Mouse (Mus musculus): Measurements from ENCODE around the gene Met.

Gene Met

DNA sequence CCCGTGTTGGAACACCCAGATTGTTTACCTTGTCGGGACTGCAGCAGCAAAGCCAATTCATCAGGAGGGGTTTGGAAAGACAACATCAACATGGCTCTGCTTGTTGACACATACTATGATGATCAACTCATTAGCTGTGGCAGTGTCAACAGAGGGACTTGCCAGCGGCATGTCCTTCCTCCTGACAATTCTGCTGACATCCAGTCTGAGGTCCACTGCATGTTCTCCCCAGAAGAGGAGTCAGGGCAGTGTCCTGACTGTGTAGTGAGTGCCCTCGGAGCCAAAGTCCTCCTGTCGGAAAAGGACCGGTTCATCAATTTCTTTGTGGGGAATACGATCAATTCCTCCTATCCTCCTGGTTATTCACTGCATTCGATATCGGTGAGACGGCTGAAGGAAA is 27.9 kb downstream of the Met start:
- DNase-seq (ENCODE audit: inconsistent ontology term) = no peak

DNA sequence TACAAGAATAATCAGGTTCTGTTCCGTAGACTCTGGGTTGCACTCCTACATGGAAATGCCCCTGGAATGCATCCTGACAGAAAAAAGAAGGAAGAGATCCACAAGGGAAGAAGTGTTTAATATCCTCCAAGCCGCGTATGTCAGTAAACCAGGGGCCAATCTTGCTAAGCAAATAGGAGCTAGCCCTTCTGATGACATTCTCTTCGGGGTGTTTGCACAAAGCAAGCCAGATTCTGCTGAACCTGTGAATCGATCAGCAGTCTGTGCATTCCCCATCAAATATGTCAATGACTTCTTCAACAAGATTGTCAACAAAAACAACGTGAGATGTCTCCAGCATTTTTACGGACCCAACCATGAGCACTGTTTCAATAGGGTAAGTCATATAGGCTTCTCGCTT is 28.5 kb downstream of the Met start:
- DNase-seq (ENCODE audit: inconsistent ontology term) = no peak

DNA sequence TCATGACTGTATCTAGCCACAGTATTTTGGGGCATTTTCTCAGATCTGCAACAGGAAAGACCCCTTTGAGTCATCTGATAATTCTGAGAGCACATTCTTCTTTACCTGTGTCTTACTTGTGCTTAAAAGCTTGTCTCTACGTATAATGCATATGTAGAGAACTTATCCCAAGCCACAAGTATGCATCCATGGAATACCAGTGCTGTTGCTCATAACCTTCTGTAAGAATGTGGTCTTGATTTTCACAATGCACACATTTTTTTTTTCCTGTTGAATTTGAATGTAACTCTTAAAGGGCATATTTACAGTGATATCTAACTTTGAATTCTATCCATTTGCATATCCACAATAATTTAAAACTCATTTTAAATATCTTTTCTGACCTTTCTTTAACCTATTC is 31.8 kb downstream of the Met start:
- peak; percentile 17 for DNase-seq (ENCODE audit: inconsistent ontology term)

DNA sequence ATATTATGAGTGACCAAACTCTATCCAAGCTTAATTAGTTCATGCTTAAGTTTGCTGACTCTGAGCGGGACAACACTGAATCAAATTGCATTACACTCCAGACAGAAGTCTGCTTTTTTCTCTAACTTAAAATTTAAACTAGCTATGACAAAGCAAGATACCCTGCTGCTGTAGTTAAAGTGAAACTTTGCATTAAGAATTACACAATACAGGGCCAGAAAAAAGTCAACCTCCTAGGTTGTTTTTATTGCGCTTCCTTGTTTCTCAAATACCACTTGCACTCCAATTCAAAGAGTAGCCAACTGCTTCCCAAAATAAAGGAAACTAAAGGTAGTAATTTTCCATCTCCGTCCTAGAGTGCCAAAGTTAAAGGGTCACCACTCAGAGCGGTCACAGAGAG is 33.8 kb downstream of the Met start:
- DNase-seq (ENCODE audit: inconsistent ontology term) = no peak

DNA sequence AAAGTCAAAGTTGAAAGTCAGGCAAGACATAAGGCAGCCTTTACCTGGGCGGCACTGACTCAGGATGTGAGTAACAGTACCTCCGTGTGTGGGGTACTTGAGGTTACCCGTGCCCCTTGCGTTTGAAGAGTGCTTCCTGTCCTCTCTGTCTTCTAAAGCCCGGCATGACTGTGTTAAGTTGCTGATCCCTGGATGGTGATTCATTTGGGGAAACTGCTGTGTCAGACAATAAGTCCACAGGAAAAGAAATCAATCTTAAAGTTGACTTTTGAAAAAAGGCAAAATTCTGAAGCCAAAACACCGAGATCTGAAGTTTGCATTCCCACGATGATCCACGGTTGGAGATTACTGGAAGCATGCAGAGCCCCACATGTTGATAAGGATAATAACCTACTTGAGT is 35.2 kb downstream of the Met start:
- DNase-seq (ENCODE audit: inconsistent ontology term) = no peak

DNA sequence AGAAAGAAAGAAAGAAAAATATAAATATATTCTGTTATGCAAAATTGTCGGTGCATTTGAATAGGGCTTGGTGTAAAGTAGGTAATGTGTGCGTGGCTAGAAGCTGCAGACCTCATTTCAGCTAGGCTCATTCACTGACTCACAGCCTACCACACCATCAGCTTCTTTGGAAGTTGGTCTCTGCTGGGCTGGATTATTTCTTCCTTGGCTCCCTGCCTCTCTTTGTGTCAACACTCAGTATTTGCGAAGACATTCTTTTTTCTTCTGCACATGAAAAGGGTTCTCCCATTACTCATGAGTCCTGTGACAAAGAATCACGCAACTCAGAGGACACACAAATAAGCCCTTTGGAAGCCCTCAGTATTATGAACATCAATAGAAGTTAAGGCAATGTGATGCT is 37.8 kb downstream of the Met start:
- peak; percentile 82 for DNase-seq (ENCODE audit: inconsistent ontology term)

DNA sequence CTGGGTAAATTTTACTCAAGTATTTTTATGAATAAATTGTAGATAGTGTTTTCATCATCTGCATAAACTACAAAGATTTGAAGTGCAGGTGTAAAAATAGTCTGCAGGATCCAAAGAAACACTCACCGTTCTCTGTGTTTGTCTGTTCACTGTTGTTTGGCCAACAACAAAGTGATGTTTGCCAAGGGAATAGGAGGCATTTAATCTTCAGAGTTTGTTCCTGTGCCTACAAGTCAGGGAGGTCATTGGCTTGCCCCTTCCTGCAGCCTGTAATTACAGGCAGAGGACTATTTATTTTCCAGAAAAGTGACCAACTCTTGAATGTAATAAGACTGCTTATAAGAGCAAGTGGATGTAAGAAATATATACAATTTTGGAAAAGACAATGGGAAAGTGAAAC is 38.7 kb downstream of the Met start:
- no peak for DNase-seq (ENCODE audit: inconsistent ontology term)

DNA sequence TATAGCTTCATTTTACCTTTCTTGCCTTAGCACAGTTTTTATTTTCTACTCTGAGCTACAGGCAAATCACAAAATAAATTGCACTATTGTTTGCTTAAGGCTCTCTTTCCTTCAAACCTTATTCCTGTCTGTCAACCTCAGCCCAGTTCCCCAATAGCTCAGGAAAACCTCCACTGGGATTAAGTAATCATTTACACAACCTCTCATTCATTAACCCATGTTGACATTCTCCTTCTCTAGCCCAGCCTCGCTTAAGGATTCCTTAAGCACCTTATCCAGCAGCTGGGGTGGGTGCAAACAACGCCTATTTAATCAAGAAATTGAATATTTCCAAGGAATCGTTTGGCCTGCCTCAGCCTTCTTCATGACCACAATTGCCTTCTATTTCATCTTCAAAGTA is 40.1 kb downstream of the Met start:
- no peak for DNase-seq (ENCODE audit: inconsistent ontology term)

DNA sequence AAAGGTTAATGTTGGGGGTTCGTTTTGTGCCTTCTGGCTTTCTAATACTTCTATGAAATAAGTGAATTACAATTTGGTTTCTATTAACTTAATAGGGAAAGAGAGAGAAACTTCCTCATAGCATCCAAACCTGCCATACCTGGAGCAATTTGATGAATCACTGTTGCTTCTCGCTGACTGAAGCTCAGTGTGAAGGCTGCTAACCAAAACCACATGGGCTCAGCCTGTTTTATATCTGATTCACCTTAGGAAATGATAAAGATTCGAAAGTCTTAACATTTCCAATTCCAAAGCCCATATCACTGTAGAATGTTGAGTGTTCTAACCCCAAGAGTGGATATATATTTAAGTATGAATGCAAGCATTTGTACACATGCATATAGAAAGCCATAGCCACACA is 41.9 kb downstream of the Met start:
- no peak for DNase-seq (ENCODE audit: inconsistent ontology term)

DNA sequence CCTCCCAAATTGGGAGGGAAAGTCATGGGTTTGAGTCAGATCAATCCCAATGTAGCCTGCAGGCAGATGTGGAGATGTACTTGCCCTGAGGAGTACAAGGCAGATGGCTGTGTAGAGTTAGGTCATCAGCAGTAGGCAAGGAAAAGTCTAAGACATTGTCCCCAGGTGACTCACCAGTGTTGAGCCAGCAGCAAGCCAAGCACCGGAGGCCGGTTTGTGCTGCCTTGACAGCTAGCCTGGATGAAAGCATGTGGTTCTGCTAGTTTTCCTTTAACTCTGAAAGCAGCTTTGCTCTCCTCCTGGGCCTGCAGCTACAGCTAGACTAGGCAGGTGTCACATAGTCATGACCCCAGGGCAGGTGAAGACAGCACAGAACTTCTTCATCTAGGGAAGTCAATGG is 43.2 kb downstream of the Met start:
- DNase-seq (ENCODE audit: inconsistent ontology term) = no peak

DNA sequence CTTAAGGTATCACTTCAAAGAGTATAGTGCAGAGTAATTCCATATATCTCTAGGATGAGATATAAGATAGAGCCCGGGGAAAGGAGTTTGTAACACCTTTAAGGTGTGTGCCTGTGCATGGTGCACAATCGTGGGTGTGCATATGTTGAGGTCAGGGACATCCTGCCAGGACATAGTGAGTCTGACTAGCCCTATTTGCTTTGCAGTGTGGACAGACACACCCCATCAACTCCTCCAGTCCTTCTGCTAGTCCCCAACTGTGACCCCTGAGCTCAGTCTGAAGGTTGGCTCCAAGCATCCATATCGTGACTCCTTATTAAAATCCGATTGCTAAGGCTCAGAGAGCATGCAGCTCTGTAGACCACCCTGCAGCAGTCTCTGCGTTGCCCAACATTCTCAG is 44.6 kb downstream of the Met start:
- no peak for DNase-seq (ENCODE audit: inconsistent ontology term)

DNA sequence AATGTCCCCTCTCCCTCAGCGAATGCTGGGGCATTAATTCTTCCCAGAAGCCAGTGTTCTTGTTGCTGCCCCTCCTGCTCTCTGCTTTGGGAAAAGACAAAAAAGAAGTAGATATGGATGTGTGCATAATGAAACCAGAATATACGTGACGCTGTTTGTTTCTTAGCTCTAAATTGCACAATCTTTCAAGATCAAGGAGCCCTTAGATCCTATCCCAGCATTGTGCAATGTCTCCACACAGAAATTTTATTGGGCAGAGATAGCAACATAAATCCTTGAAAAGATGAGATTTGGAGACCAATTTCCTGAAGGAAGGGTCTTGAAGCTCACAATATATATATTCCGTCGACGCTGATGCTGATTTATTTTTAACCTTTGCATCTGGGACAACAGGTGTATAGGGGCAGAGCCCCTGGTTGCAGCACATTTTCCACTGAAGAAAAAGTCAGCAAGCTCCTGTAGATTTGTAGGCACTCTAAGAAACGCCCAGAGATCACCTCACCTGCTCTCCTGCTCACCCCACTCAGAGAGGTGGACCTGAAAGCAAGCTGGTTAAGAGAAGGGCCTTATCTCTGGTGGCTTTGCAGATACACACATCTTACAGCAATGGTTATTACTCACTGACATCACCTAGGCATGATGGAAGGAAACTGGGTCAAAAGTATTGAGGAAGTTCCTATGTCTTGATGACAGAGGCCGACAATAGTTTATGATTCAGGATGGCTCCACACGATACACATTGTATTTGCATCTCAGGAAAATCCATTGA is 45.2 kb downstream of the Met start:
- no peak for DNase-seq (ENCODE audit: inconsistent ontology term)

DNA sequence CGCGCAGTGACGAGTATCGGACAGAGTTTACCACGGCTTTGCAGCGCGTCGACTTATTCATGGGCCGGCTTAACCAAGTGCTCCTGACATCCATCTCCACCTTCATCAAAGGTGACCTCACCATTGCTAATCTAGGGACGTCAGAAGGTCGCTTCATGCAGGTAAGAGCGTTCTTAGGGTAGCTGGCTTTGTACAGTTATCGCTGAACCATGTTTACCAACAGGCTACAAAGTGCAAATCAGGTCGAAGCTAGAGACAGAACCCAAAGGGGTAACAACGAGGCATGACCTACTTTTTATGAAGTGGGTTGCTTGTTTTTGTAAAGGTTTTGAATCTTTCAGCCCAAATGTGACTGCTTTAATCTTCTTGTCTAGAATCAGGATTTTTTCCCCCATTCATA is 49.8 kb downstream of the Met start:
- DNase-seq (ENCODE audit: inconsistent ontology term) = no peak

DNA sequence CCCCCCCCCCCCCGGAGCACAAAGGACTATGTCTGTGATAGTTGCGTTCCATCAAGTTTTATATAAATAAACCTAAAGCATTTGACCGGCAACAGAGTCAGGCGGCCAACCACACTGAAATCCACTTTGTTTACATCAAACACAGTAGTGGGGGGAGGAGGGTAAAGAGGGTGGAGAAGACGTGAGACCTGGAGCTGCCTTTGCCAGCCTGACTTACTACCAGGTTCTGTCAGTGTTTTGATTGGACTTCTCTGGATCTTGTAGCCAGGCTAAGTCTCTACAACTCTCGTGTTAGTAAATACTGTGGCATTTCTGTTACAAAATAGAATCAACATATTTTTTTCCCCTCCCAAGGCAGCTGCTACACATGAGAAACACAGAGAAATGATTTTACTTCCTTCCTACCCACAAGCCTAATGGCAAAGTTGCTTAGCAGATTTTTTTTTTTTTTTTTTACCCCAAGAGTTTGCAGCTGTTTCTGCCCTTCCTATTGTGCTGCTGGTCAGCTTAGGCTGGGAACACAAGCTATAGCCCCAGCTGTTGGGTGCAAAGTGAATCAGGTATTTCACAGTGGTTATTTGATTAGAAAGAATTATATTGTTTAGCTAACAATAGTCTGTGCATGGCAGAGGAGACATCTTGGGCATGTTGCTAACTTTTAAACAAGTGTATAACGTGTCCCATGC is 52.3 kb downstream of the Met start:
- no peak for DNase-seq (ENCODE audit: inconsistent ontology term)

DNA sequence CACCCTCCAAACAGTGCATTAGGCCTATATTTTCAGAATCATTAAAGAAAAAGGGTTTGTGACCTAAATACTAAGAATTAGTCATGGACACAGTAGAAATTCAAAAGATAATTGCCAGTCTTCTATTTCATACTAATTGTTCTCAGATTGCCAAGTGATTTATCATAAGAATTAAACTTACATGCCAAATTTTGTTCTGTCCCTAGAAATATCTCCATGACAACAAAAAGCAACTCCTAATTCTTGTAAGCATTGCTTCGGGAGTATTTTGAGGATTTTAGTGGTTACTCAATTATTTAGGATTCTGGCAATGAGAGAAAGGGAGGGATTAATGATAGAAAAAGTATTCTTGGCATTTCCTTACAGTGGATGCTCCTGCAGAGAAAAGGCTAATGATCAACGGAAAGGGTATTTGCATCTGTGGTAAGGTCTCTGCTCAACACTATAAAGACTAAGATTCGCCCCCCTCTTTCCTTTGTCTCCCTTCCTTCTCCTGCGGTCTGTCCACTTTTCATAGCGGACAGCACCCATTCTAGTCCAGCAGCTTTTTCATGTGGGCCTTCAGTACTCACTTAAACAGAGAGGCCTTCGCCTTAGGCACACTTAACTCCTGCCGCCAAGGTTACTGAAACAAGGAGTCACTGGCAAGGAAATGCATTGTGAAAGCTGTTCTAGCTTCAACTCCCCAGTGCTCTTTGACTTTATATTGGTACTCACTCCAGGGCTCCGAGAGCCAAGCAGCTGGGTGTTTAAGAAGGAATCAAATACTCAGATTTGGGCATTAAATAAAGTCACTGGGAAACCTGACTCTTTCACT is 58.5 kb downstream of the Met start:
- DNase-seq (ENCODE audit: inconsistent ontology term) = peak; percentile 97

DNA sequence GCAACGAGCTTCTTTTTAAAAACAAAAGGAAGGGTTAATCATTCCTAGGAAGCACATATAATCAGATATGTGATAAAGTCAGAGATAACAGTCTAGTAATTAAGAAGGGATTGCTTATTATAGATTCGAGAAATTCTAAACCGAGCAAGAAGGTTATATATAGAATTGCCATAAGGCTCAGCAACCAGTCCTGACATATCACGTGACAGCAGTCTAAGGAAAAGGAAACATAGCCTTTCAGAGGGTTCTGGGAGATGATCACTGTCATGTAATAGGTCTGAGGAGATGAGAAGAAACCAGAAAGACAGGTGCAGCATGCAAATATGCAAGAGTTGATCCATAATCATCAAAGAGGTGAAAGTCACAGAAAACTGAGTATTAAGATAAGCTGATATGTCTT is 59.3 kb downstream of the Met start:
- no peak for DNase-seq (ENCODE audit: inconsistent ontology term)

DNA sequence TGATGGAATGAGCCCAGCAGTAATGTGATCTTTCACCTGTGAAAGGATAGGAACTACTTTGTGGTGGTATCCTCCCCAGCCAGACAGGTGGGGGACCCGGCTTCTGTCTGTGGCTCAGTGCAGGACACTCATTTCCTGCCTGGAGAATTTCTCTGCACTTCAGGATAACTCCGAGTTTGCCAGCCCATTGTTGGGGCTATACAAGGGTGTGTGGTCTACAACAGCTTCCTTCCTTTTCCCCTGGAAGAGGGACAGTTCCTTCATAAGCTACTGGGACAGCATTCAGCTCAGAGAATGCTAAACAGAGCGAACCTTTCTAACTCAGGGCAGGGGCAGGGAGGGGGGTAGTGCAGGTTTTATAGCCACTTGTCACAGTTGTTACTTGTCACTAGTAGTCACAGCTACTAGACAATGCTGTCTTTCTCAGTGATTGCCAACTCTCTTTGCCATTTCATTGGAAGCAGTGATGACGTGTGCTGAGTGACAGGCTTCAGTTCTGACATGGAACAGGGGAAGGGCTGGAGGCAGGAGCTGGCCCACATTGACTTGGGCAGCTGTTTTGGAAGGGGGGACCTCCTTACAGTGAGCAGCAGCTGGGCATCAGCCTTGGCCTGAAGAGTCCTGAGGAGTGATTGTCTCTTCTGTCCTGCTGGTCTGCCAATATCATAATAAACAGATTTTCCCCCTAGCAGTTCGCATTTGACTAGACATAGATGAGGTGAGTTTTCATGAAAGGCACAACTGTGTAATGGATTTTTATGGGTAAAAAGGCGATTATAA is 66.1 kb downstream of the Met start:
- no peak for DNase-seq (ENCODE audit: inconsistent ontology term)

DNA sequence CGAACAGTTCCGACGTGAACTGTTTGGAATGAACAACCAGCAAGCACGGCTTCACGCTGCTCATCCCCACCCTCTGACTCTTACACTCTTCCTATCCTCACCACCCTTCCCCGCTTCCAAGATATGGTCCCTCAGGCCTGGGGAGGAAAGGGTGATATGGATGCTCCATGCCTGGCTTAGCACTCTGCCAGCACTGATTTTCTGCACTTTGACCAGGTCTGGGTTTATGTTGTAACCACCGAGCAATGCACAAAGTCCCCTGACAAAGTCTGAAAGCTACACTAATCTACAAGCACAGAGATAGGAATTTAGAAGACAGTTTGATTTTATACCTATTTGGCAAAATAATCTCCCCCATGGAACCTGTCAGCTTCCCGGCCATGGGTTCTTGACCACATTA is 78.0 kb downstream of the Met start:
- DNase-seq (ENCODE audit: inconsistent ontology term) = no peak

DNA sequence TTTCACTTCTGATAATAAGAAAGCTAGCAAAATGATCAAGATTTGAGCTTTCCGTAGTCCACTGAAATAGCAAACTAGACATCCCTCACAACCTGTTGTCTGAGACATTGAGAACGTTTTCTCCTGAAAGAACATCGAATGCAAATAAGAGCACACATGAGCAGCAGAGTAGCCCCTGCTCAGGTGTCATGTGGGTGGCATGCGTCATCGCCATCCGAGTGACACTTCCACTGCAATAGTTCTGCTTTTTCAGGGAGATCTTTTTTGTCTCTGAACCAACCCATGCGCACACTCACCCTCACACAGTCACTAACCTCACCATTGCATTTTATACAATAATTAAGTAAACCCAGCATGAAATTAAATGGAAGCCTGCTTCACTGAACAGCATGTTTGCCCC is 78.8 kb downstream of the Met start:
- no peak for DNase-seq (ENCODE audit: inconsistent ontology term)

DNA sequence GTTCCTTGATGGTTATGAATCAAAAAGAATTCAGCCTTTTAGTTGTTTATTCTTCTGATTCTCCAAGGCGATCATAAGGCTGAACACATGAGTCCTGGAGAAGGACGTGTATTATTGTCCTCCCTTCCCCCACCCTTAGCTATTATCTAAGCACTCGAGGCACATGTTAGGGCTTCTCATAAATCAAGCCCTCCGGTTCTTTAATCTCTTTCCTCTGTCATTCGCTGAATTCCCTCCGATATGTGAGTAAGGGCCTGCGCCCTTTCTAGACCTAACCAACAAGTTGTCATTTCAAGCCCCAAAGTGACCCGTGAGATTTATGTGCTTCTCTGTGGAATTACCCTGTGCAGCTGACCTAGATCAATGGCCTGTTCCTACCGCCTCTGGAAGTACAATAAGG is 81.9 kb downstream of the Met start:
- DNase-seq (ENCODE audit: inconsistent ontology term) = no peak

DNA sequence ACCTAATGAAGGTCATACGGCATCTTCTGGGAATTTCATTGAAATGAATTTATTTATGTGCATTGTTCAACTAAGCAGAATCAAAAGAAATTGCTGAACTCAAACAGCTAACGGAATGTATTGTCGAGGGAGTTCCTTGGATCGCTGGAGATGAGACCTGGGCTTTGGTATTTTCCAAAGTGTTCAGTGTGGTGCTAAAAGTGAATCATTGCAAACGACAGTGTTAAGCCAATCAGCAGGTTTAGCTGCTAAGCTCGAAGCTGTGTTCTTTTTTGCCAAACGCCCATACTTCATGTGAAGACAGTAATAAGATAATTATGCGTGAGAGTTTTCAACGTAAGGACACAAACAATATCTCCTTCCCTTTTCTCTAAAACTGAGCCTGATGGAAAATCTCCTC is 82.7 kb downstream of the Met start:
- no peak for DNase-seq (ENCODE audit: inconsistent ontology term)

DNA sequence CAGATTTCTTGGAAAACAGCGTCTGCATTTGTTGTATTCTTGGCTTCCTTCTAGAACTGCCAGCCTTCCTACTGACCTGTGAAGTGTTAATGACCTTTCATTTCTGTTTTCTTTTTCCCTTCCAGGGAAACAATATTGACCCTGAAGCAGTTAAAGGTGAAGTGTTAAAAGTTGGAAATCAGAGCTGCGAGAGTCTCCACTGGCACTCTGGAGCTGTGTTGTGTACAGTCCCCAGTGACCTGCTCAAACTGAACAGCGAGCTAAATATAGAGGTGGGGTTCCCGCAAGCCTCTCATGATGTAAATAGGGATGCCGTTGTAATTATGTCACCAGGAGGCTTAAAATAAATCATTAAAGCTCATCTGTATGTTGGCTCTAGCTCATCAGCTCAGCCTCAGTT is 83.2 kb downstream of the Met start:
- DNase-seq (ENCODE audit: inconsistent ontology term) = peak; percentile 27
